Mouse (Mus musculus): Measurements from ENCODE around the gene Mogat2.

The Mogat2 gene

GRCm38 (mm10) chr7:99238417-99238816 is at the start of gene Mogat2:
Mogat2 (minus strand) TSS chr7:99238619.
- DNase-seq (ENCODE audit: low spot score in 2 of 2): no peak

GRCm38 (mm10) chr7:99287287-99287686 is 48.9 kb upstream of the Mogat2 start:
- DNase-seq (ENCODE audit: low spot score in 2 of 2): no peak

GRCm38 (mm10) chr7:99279586-99279985 is 41.2 kb upstream of the Mogat2 start:
- no peak for DNase-seq (ENCODE audit: low spot score in 2 of 2)

GRCm38 (mm10) chr7:99278309-99278708 is 39.9 kb upstream of the Mogat2 start:
- no peak for DNase-seq (ENCODE audit: low spot score in 2 of 2)

DNA sequence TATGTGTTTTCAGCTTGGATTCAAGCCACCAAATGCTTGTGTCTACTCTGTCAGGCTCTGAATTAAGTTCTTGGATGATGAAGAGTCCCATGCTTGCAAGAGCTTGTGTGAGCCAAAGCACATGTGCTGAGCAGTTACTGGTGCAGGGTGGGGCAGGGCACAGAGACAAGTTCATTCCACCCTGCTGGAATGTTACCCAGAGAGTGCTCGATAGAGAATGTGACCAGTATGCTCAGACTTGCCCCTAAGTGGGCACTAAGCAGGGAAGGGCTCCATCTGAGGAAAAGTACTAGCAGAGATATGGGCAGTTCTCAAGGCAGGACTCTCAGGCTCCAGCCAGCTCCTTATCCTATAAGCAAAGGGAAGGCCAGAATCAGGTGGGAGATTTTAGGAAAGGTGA is 38.3 kb upstream of the Mogat2 start:
- DNase-seq (ENCODE audit: low spot score in 2 of 2): no peak

GRCm38 (mm10) chr7:99275131-99275530 is 36.7 kb upstream of the Mogat2 start:
- DNase-seq (ENCODE audit: low spot score in 2 of 2): no peak

DNA sequence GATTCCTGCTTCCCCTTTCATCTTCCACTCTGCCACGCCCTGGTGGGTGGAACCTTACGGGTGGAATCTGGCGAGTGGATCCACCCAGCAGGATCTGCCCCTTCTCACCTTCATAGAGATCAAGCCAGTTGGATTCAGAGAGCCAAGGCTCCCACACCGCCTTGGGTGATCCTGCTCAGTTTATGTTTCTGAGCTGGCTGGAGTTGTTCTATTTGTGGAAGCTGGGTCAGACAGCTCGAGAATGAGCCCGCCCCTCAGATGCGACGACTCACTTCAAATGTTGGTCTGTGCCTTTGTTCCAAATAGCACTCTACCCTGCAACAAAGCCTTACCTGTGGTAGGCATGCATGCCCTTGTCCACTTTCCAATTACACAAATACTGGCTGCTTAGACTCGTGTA is 33.2 kb upstream of the Mogat2 start:
- DNase-seq (ENCODE audit: low spot score in 2 of 2): no peak

- DNase-seq (ENCODE audit: low spot score in 2 of 2): no peak
Measured at GRCm38 (mm10) chr7:99268951-99269945, 30.8 kb upstream of the Mogat2 start.

DNA sequence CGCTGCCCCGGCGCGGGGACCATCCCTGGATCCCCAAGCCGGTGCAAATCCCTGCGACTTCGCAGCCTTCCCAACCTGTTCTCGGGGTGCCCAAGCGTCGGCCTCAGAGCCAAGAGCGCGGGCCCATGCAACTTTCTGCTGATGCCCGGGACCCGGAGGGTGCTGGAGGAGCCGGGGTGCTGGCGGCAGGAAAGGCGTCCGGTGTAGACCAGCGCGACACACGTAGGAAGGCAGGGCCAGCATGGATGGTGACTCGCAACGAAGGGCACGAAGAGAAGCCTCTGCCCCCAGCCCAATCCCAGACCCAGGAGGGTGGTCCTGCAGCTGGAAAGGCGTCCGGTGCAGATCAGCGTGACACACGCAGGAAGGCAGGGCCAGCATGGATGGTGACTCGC is 30.1 kb upstream of the Mogat2 start:
- no peak for DNase-seq (ENCODE audit: low spot score in 2 of 2)

DNA sequence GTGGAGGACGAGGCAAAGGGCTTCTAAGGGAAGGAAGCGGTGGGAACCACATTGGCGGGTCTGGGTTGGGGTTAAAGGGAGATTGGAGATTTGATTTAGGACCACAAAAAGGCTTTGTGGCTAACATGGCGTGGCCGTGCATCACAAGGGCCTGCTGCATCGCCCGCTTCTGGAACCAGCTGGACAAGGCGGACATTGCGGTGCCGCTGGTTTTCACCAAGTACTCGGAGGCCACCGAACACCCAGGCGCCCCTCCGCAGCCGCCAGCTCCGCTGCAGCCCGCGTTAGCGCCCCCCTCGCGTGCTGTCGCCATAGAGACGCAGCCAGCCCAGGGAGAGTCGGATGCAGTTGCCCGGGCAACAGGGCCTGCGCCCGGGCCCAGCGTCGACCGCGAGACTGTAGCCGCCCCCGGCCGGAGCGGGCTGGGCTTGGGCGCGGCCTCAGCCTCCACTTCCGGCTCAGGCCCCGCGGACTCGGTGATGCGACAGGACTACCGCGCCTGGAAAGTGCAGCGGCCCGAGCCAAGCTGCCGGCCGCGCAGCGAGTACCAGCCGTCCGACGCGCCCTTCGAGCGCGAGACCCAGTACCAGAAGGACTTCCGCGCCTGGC is 29.6 kb upstream of the Mogat2 start:
- DNase-seq (ENCODE audit: low spot score in 2 of 2): peak in 1 of 2 experiments; percentile 24

- DNase-seq (ENCODE audit: low spot score in 2 of 2): no peak
Measured at GRCm38 (mm10) chr7:99267251-99267896, 29.0 kb upstream of the Mogat2 start, which contains the start of gene Map6. Map6 (plus strand) TSS chr7:99267447.

- DNase-seq (ENCODE audit: low spot score in 2 of 2): no peak
Measured at GRCm38 (mm10) chr7:99264597-99264996, 26.2 kb upstream of the Mogat2 start.

GRCm38 (mm10) chr7:99263509-99263908 is 25.1 kb upstream of the Mogat2 start:
- DNase-seq (ENCODE audit: low spot score in 2 of 2): no peak

- DNase-seq (ENCODE audit: low spot score in 2 of 2): no peak
Measured at GRCm38 (mm10) chr7:99261900-99262299, 23.5 kb upstream of the Mogat2 start.

DNA sequence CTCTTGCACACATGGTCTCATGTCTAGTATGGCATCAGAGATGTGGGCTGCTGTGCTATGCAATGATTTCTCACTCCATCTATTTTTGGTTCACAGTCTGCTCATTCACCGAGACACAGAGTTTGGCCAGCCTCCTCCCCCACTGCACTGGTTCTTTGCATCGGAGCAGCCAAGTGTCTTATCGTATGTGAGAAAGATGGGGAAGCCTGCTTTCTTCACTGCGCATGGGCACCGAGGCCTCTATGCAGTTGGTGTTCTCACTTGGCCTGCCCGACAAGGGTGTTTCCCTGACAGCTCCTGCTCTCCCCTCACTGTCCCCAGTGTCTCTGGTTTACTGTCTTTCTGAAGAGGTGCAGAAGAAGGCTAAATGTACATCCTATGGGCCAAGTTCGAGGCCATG is 16.6 kb upstream of the Mogat2 start:
- DNase-seq (ENCODE audit: low spot score in 2 of 2): no peak

- no peak for DNase-seq (ENCODE audit: low spot score in 2 of 2)
Measured at GRCm38 (mm10) chr7:99250386-99250785, 12.0 kb upstream of the Mogat2 start.

GRCm38 (mm10) chr7:99249582-99249911 is 11.1 kb upstream of the Mogat2 start:
- DNase-seq (ENCODE audit: low spot score in 2 of 2): no peak

- no peak for DNase-seq (ENCODE audit: low spot score in 2 of 2)
Measured at GRCm38 (mm10) chr7:99248906-99249581, 10.6 kb upstream of the Mogat2 start.

DNA sequence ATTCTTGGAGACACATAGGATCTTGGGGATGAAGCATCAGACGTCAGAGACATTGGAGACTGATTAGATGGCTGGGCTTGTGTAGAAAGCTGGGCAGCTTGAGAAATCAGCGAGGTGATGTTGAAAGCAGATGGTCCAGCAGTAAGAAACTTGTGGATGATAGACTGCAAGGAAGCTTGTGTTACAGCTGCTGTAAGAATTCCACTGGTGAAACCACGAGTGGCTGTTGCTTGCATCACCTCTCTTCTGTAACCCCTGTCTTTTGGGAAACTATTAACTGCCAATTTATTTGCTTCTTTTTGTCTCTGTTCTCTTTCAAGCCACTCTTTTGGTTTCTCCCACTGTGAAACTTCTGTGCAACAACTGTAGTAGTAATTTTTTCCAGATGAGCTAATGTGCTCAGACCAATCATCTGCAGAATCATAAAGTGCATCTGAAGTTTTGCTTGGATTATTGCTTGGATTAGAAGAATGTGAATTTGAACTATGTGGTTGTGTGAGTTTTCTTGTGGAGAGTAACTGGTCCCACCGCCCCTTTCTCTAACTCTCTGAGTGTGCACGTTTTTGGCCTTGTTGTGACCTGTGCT is 9.8 kb upstream of the Mogat2 start:
- no peak for DNase-seq (ENCODE audit: low spot score in 2 of 2)

- DNase-seq (ENCODE audit: low spot score in 2 of 2): no peak
Measured at GRCm38 (mm10) chr7:99242097-99242496, 3.7 kb upstream of the Mogat2 start.

- no peak for DNase-seq (ENCODE audit: low spot score in 2 of 2)
Measured at GRCm38 (mm10) chr7:99236888-99237660, 1.3 kb downstream of the Mogat2 start.

Measured in spleen, postnatal 10 days (tissue).